Mouse (Mus musculus): ENCODE measurements around the gene Rnf213.
A peak's percentile ranks its signal among the peaks of the same experiment; 100 is the strongest.
"Not testable (repeated sequence)": the region's sequence is repeated elsewhere in the genome, so short reads cannot be mapped to it uniquely, and the experiment has no call there.

Gene Rnf213

DNA sequence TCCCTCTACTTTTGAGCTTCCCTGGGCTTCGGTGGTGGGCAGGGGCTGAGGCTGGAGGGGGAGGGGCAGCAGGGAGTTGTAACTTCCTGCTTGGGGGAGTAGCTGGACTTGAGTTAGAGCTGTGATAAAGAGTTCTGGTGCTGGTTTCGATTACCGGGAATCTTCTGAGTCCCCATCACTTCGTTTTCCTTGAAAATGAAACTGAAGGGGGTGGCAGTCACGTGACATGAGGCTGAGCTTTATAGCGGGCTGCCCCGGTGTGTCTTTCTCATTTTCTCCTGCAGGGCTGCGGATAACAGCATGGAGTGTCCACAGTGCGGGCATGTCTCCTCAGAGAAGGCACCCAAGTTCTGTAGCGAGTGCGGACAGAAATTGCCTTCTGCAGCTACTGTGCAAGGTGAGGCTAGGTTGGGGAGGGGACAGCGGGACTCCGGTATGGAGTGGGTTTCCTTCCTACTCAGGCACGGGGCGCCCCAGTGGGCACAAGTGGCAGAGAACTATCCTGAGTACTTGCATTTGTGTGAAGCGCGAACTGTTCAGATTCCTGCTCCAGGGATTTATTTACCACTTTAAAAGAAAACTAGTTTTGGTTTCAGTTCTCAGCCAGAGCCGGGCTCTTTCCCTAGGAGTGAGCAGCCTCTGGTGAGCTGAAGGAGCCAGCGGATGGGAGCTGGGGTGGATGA lies at the start of gene Rnf213:
Gene Rnf213 (plus strand): TSS at position 301 of the 683 bp plus-strand sequence.
- peak; percentile 37 for DNase-seq (ENCODE audit: low read depth, low spot score)

DNA sequence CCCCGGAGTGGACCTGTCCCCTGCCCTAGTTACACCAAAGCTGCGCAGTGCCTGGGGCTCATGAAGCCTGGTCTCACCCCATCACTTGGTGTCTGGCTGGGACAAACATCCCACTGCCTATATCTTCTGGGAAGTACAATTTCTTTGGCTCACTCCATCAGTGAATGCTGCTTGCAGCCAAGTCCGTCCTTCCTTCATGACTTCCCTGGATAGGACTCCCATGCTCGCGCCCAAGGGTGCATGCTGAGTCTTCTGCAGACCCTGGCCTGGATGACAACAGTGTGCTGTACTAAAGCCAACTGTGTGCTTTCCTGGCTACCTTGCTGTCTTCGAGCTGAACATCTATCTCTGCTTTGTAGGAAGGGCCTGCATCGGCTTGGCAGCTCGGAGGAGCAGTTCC lies 48.7 kb upstream of the Rnf213 start:
- no peak for DNase-seq (ENCODE audit: low read depth, low spot score)

DNA sequence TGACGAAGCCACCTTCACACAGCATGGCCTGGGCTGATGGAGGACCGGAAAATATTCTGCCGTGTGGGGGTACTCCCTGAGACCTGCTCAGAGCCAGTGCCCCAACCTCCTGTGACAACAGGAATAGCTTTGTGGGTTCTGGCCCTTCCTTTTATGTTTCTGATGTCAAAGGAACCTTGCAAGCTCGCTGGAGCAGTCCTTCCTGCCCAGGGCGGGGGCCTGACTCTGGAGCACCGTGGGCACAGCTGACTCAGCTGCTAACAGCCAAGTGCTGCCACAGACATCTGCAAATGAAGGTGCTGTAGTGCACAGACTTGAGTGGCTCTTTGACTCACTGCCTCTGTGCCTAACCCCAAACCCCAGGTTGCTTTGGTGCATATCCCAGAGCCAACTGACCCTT lies 48.0 kb upstream of the Rnf213 start:
- DNase-seq (ENCODE audit: low read depth, low spot score) = peak; percentile 23

DNA sequence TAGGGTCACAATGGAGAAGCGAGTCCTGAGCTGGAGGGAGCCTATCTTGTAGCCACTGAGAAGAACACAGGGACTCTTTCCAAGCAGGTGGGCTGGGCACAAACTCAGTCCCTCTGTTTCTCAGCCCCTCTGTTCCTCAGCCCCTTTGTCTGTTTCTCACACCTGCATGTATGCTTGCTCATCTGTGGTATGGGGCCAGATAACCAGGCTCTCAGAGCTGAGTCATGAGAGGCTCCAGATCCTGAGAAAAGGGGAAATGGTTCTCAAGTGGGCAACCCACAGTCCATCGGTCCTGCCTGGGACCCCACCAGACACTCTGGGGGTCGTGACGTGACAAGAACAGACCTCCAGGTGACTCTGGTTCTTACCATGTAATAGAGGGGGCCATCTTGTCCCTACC lies 45.8 kb upstream of the Rnf213 start:
- DNase-seq (ENCODE audit: low read depth, low spot score) = no peak

- DNase-seq (ENCODE audit: low read depth, low spot score) = no peak
Observed at GRCm38 (mm10) chr11:119352113-119352512, 40.8 kb upstream of the Rnf213 start.

DNA sequence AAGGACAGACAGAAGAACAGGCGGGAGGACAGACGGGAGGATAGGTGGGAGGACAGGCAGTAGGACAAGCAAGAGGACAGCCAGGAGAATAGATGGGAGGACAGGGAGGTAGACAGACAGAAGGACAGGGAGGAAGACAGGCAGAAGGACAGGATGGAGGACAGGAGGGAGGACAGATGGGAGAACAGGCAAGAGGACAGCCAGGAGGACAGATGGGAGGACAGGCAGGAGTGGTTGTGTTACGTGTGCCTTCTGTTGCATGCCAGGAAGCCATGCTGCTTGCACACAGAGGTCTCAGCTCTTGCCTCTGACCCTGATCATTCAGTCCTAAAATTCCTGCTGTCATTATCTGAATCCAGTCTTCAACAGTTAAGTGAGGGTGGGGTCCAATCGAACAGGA lies 39.0 kb upstream of the Rnf213 start:
- DNase-seq (ENCODE audit: low read depth, low spot score) = peak; percentile 52

GRCm38 (mm10) chr11:119354798-119355442 lies 38.0 kb upstream of the Rnf213 start:
- peak; percentile 35 for DNase-seq (ENCODE audit: low read depth, low spot score)

DNA sequence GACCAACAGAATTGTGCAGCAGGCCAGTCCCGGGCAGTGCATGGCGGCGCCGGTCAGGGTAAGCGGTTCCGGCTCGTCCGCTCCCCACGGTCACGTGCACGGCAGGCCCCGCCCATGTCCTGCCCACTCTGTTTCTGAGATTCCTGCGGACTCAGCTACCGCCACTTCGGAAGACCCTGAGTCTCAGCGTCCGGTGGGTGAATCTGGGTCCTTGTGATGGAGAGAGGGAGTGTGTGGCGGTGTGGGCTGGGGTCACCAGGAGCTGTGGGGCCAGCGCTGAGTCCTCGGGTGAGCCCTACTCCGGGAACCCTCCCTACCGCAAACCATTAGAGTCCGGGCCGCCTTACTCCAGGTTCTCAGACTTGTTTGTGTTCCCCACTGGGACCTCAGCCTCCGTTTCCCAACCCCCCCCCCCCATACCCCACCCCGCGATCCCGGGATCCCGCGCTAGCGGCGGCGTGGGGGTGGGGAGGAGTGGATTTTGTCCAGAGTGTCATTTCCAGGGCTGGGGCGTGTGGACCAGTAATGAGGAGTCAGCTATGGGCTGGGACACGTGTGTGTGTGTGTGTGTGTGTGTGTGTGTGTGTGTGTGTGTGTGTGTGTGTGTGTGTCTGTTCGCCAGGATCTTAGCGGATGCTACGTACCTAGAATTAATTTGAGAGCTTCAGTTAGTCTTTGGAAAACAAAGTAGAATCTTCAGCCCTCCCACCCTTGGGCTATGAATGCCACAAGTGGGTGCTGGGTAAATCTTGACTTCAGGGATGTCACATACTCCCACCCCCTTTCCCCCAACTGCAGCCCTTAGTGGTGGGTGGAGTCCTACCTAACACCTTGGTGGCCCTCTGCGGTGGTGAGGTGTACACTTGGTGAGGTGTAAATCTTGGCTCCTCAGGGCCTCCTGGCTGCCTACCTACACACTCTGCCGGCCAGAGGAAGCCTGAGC lies 37.2 kb upstream of the Rnf213 start, which contains the start of the genes Sgsh and Slc26a11:
Gene Sgsh (minus strand): TSS at position 94 of the 943 bp plus-strand sequence.
Gene Slc26a11 (plus strand): TSS at position 115 of the 943 bp plus-strand sequence.
- peak; percentile 81 for DNase-seq (ENCODE audit: low read depth, low spot score)

DNA sequence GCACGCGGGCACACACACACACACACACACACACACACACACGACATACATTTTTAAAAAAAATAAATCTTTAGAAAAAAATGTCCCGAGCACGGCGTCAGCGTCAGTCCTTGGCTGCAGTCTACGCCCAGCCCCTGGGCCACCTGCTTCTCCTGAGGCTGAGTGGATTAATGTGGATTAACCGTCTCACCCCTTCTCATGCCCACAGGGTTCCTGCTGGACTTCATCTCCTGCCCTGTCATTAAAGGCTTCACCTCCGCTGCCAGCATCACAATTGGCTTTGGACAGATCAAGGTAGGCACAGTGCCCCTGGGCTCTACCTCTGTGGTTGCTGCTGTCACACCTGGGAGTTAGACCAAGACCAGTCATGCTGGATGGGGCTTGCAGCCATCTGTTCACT lies 33.8 kb upstream of the Rnf213 start:
- no peak for DNase-seq (ENCODE audit: low read depth, low spot score)

- DNase-seq (ENCODE audit: low read depth, low spot score) = peak; percentile 24
Observed at GRCm38 (mm10) chr11:119362769-119363533, 29.9 kb upstream of the Rnf213 start.

DNA sequence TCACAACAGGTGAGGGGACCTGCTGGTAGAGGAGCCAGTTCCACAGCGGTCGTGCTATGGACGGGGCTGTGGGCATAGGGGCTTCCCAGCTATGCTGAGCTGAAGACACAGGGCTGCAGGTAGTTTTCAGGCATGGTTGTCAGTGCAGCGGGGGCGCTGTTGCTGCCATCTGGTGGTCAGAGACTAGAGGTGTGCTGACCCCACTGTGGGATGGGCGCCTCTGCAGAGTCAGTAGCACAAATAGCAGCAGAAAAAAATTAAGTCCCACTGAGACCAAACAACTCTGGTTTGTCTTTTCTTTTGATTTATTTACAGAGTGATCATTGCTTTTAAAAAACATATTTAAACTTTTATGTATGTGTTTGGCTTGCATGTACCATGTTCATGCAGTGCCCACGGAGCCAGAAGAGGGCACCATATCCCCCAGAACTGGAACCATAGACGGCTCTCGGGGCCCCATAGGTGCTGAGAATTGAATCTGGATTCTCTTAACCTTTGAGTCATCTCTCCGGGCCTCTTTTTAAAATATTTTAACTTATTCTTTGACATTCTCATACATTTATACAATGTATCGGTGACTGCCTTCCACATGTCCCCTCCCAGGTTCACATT lies 29.3 kb upstream of the Rnf213 start:
- peak; percentile 77 for DNase-seq (ENCODE audit: low read depth, low spot score)

DNA sequence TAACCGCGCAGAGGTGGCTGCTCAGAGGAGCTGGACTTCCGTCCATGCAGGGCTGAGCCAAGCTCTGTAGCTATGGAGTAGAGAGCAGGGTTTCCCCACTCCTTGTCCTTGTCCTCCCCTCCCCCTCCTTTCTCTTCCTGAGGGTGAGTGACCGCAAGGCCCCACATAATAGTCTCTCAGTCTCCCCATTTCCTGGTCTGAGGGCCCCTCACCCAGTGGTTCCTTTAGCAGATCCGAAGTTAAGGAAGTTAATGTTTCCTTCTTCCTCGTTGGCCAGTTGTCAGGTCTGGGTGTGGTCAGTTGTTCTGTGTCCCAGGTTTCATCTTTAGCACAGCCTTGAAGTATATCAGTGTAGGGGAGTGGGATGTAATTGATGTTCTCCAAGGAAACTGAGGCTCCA lies 17.5 kb upstream of the Rnf213 start:
- DNase-seq (ENCODE audit: low read depth, low spot score) = no peak

- no peak for DNase-seq (ENCODE audit: low read depth, low spot score)
Observed at GRCm38 (mm10) chr11:119377326-119377725, 15.6 kb upstream of the Rnf213 start.

GRCm38 (mm10) chr11:119378551-119378950 lies 14.3 kb upstream of the Rnf213 start:
- no peak for DNase-seq (ENCODE audit: low read depth, low spot score)

GRCm38 (mm10) chr11:119381631-119382337 lies 11.1 kb upstream of the Rnf213 start:
- no peak for DNase-seq (ENCODE audit: low read depth, low spot score)

GRCm38 (mm10) chr11:119382338-119382850 lies 10.5 kb upstream of the Rnf213 start:
- DNase-seq (ENCODE audit: low read depth, low spot score) = no peak

DNA sequence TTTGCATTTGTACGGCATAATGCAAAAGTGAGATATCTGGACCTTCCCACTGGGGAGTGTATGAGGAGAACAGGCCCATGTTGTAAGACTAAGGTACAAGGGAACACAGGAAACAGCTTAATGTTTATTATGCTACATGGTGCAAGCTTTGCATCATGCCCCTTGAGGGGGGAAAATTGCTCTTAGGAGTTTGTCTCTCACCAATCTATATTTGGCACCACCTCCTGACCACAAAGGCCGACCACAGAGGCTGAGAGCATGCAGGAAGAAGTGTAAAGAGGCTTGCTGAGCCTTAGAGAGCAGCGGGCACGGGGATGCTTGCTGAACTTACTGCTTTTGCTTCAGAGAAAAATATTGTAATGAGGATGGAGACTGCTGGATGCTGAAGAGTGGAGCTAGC lies 8.0 kb upstream of the Rnf213 start:
- no peak for DNase-seq (ENCODE audit: low read depth, low spot score)

DNA sequence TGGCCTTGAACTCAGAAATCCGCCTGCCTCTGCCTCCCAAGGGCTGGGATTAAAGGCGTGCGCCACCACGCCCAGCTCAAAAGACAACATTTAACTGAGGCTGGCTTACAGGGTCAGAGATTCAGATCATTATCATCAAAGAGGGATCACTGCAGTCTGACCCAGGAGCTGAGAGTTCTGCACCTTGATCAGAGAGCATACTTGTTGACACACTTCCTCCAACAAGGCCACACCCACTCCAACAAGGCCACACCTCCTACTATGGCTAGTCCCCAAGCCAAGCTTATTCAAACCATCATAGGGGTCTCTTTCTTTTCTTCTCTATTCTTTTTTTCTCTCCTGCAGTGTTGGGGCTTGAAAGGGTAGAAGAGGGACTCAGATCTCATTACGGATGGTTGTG lies 6.6 kb upstream of the Rnf213 start:
- no peak for DNase-seq (ENCODE audit: low read depth, low spot score)

DNA sequence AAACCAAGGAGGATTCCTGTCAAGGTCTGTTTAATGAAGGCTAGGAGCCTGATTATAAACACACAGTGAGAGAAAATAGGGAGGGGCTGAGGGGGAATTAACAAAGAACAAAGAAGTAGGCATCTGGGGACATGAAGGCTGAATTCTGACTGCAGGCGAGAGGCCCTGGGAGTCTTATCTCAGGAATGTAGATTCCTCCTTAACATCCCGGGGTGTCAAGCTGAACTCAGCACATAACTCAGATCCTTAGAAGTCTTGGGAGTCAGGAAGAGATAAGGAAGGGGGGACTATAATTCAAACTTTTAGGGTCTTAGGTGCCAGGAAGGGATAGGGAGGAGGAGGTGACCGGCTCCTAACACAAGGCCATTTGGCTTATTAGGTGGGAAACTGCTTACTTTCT lies 5.6 kb upstream of the Rnf213 start:
- DNase-seq (ENCODE audit: low read depth, low spot score) = not testable (repeated sequence)

- peak; percentile 75 for DNase-seq (ENCODE audit: low read depth, low spot score)
Observed at GRCm38 (mm10) chr11:119389851-119390270, 3.0 kb upstream of the Rnf213 start.
